Mouse (Mus musculus) lung, adult 2 months (tissue): ENCODE measurements around the gene Tlx2. TPM values are rescaled to one million over a fixed set of nuclear protein-coding genes. Genes with fewer than 3 reads are reported as not detected.

Source experiments
- DNase-seq: peaks from one replicate; pipeline ENCODE4 v3.0.0; 2022
- H3K4me1 ChIP-seq: fragments of 200-500 bp; 2 replicates; pipeline ENCODE4 v1.6.1; 2011; ENCODE audit warnings: low read length; ENCODE audit not compliant: control insufficient read depth, insufficient read depth
- H3K4me3 ChIP-seq: fragments of 200-500 bp; replicated peaks from 2 replicates; pipeline ENCODE3; 2011; ENCODE audit warnings: low read depth, mild to moderate bottlenecking, control low read depth, low read length; ENCODE audit errors: extremely low read depth
- CTCF ChIP-seq: fragments of 200-500 bp; IDR thresholded peaks from 2 replicates; pipeline ENCODE4 v1.5.1; 2011; ENCODE audit warnings: mild to moderate bottlenecking, low read length, control low read depth; ENCODE audit not compliant: insufficient read depth
- POLR2A ChIP-seq: fragments of 200-500 bp; IDR thresholded peaks from 2 replicates; pipeline ENCODE4 v1.6.1; 2011; ENCODE audit warnings: low read depth, mild to moderate bottlenecking, control low read depth, low read length, borderline replicate concordance; ENCODE audit errors: extremely low read depth
- WGBS: fragments of 180-500 bp; shearing (Covaris S2); methylation state at CpG from one replicate; pipeline ENCODE4 v1.1.7; 2018; 5-methylcytosine and 5-hydroxymethylcytosine counted together
- polyA plus RNA-seq: library from polyadenylated mRNA; depleted of rRNA; stranded (reverse); fragments of >200 nt; gene quantifications from 2 replicates; pipeline ENCODE4 v1.2.3, GENCODE M21; 2012

The Tlx2 gene
- polyA plus RNA-seq, 1 experiment = 0.09 TPM

- Histone ChIP-seq H3K4me3 (no peak overlapping the region), H3K4me1 (peaks cover 4% of the 10 kb centered on the region; the same call in 1 of the 2 replicates)
- TF ChIP-seq CTCF = no peak
- TF ChIP-seq POLR2A = no peak
- 80% methylated on average over 5 of the region's 5 CpGs for WGBS
- no peak for DNase-seq
Observed at GRCm38 (mm10) chr6:83040601-83041000, 29.5 kb downstream of the Tlx2 start.

DNA sequence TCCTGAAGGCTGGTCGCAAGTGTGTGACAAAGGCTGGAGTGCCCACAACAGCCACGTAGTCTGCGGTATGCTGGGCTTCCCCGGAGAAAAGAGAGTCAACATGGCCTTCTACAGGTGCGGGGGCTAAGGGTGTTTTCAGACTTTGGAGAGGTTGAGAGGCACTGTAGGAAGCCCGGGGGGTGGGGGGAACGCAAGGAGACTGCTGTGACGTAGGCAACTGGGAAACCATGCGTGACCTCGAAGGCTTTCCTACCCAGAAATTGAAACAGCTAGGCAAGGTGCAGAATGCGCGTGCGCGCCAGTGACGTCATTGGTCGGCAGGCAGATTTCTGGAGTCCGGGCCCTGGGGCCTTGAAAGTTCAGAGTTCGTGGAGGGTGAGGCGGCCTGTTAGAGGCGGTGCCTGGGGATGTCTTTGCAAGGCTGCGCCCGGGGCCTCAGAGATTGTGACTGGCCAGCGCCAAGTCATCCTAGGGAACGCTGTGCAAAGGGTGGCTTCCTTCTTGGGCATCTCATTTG lies 31.5 kb downstream of the Tlx2 start:
- WGBS = 21% methylated on average over 24 of the region's 24 CpGs
- H3K4me1 ChIP-seq = peaks cover 4% of the 10 kb centered on the region; the same call in 1 of the 2 replicates
- TF ChIP-seq POLR2A = 0 out of 2 replicates have a peak, but pooled peaks have one; percentile 44
- TF ChIP-seq CTCF = no peak
- DNase-seq = peak; percentile 98
- H3K4me3 ChIP-seq = peak overlapping the region; percentile 34

- peaks cover 4% of the 10 kb centered on the region; the same call in 1 of the 2 replicates for H3K4me1 ChIP-seq
- no peak for TF ChIP-seq POLR2A
- no peak for TF ChIP-seq CTCF
- DNase-seq = no peak
- 71% methylated on average over 8 of the region's 8 CpGs for WGBS
- no peak overlapping the region for H3K4me3 ChIP-seq
Observed at GRCm38 (mm10) chr6:83037188-83037587, 32.9 kb downstream of the Tlx2 start.

GRCm38 (mm10) chr6:83034463-83035055 lies 35.5 kb downstream of the Tlx2 start:
- TF ChIP-seq CTCF (no peak), POLR2A (no peak)
- WGBS = 49% methylated on average over 5 of the region's 5 CpGs
- peaks cover 4% of the 10 kb centered on the region; the same call in 1 of the 2 replicates for H3K4me1 ChIP-seq
- peak overlapping the region; percentile 13 for H3K4me3 ChIP-seq
- DNase-seq = no peak

- DNase-seq = peak; percentile 78
- TF ChIP-seq POLR2A = peak; percentile 72; the same call in 1 of the 2 replicates
- TF ChIP-seq CTCF = no peak
- H3K4me3 ChIP-seq = peak within 1 kb of the TSS; percentile 67
- 0% methylated on average over 51 of the region's 51 CpGs for WGBS
- H3K4me1 ChIP-seq = peaks cover 4% of the 10 kb centered on the region; the same call in 1 of the 2 replicates
Observed at GRCm38 (mm10) chr6:83033249-83034185, 36.6 kb downstream of the Tlx2 start, which contains the start of the genes Dok1 and Loxl3. Dok1 (minus strand) TSS chr6:83033471. Loxl3 (plus strand) TSS chr6:83034173.

- Histone ChIP-seq H3K4me1 (no peaks in the 10 kb centered on the region; the same call in 1 of the 2 replicates), H3K4me3 (peak overlapping the region; percentile 67)
- peak; percentile 66 for DNase-seq
- under 1% methylated on average over 31 of the region's 31 CpGs for whole genome bisulfite sequencing
- TF ChIP-seq POLR2A = no peak
- TF ChIP-seq CTCF = no peak
Observed at GRCm38 (mm10) chr6:83032769-83033191, 37.3 kb downstream of the Tlx2 start.

- no peak for DNase-seq
- no peak for TF ChIP-seq CTCF
- no peak for TF ChIP-seq POLR2A
- H3K4me3 ChIP-seq = peak overlapping the region; percentile 67
- H3K4me1 ChIP-seq = no peaks in the 10 kb centered on the region; the same call in 1 of the 2 replicates
- WGBS = 71% methylated on average over 18 of the region's 18 CpGs
Observed at GRCm38 (mm10) chr6:83031921-83032590, 38.0 kb downstream of the Tlx2 start.

DNA sequence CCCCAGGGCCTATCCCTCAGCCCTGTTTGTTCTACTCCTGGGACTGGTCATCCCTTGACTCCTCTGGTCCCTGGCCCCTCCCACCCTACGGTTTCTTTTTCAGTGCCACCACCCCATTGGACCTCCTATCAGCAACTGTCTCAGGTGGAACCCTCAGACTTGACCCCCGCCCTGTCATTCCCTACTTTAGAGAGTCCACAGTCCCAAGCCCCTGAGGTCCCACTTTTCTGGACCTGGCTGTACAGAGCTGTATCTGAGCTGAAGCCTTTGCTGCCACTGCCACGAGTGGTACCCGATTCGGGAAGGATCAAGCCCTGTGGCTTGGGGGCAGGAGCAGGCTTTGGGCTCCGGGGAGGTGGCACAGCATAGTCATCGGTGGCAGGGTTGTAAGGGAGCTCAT lies 39.0 kb downstream of the Tlx2 start:
- WGBS = 84% methylated on average over 7 of the region's 7 CpGs
- Histone ChIP-seq H3K4me1 (no peaks in the 10 kb centered on the region; the same call in 1 of the 2 replicates), H3K4me3 (no peak overlapping the region)
- DNase-seq = no peak
- TF ChIP-seq POLR2A (no peak), CTCF (no peak)
